Mouse (Mus musculus) liver, adult 2 months (tissue): Measurements from ENCODE around the gene Slc39a8. TPM values are rescaled to one million over a fixed set of nuclear protein-coding genes. Genes with fewer than 3 reads are reported as not detected.

ENCODE experiments used
- DNase-seq: peaks from one replicate; pipeline ENCODE4 v3.0.0-alpha.2; 2011; ENCODE audit warnings: low read depth, low spot score; ENCODE audit errors: extremely low read depth
- H3K27ac ChIP-seq: fragments of 200-500 bp; replicated peaks from 2 replicates; pipeline ENCODE4 v1.5.1; 2012; ENCODE audit warnings: low read depth, mild to moderate bottlenecking, control low read depth, inconsistent platforms, low read length; ENCODE audit not compliant: insufficient read depth
- H3K27me3 ChIP-seq: fragments of 200-500 bp; 2 replicates; pipeline ENCODE4 v1.6.1; 2012; ENCODE audit warnings: mild to moderate bottlenecking, moderate library complexity, low read length, inconsistent platforms; ENCODE audit not compliant: control insufficient read depth, insufficient read depth
- H3K36me3 ChIP-seq: fragments of 200-500 bp; 2 replicates; pipeline ENCODE4 v1.6.1; 2012; ENCODE audit warnings: low read length, inconsistent platforms; ENCODE audit not compliant: control insufficient read depth, insufficient read depth
- H3K4me1 ChIP-seq: fragments of 200-500 bp; 2 replicates; pipeline ENCODE4 v1.6.1; 2011; ENCODE audit warnings: low read length; ENCODE audit not compliant: control insufficient read depth, insufficient read depth
- H3K4me3 ChIP-seq: fragments of 200-500 bp; 2 replicates; pipeline ENCODE4 v1.5.1; 2011; ENCODE audit warnings: low read depth, mild to moderate bottlenecking, control low read depth, low read length, moderate library complexity; ENCODE audit not compliant: insufficient read depth
- H3K79me2 ChIP-seq: fragments of 200-500 bp; 2 replicates; pipeline ENCODE4 v1.6.1; 2012; ENCODE audit warnings: inconsistent platforms, mild to moderate bottlenecking, low read length, moderate library complexity; ENCODE audit not compliant: control insufficient read depth, insufficient read depth
- H3K9ac ChIP-seq: fragments of 200-500 bp; 2 replicates; pipeline ENCODE4 v1.6.1; 2012; ENCODE audit warnings: low read depth, mild to moderate bottlenecking, control low read depth, inconsistent platforms, low read length
- CTCF ChIP-seq: fragments of 200-500 bp; IDR thresholded peaks from 2 replicates; pipeline ENCODE4 v1.5.1; 2011; ENCODE audit warnings: low read depth, low read length, control low read depth
- POLR2A ChIP-seq: fragments of 200-500 bp; IDR thresholded peaks from 2 replicates; pipeline ENCODE4 v1.6.1; 2011; ENCODE audit warnings: low read length, control low read depth; ENCODE audit not compliant: insufficient read depth; ENCODE audit errors: extremely low read depth
- WGBS: fragments of 180-500 bp; shearing (Covaris S2); methylation state at CpG from one replicate; pipeline ENCODE4 v1.1.7; 2018; 5-methylcytosine and 5-hydroxymethylcytosine counted together
- polyA plus RNA-seq: library from polyadenylated mRNA; depleted of rRNA; stranded (reverse); fragments of >200 nt; gene quantifications from 2 replicates; pipeline ENCODE4 v1.2.3, GENCODE M21; 2012
- total RNA-seq: library from RNA; depleted of rRNA; stranded (reverse); fragments of >200 nt; gene quantifications from 2 replicates; pipeline ENCODE4 v1.2.3, GENCODE M21; 2014

Gene Slc39a8
- total and polyA plus RNA-seq, 2 experiments = 14.0 to 30.0 TPM

GRCm38 (mm10) chr3:135828000-135828399 lies 2.9 kb downstream of the Slc39a8 start:
- Histone ChIP-seq H3K36me3 (no peaks in the 10 kb centered on the region), H3K4me3 (no peak overlapping the region), H3K27me3 (no peaks in the 10 kb centered on the region), H3K4me1 (peaks cover 6% of the 10 kb centered on the region), H3K9ac (no peak overlapping the region), H3K79me2 (peaks cover 2% of the 10 kb centered on the region; the same call in 1 of the 2 replicates), H3K27ac (no peak overlapping the region)
- TF ChIP-seq POLR2A = no peak
- TF ChIP-seq CTCF = no peak
- DNase-seq = no peak
- WGBS = 30% methylated on average over 1 of the region's 1 CpGs

GRCm38 (mm10) chr3:135832496-135832895 lies 7.4 kb downstream of the Slc39a8 start:
- peaks cover 7% of the 10 kb centered on the region; the same call in 1 of the 2 replicates for H3K79me2 ChIP-seq
- no peak overlapping the region for H3K27ac ChIP-seq
- H3K36me3 ChIP-seq = no peaks in the 10 kb centered on the region
- no peak for TF ChIP-seq CTCF
- no peak for TF ChIP-seq POLR2A
- H3K9ac ChIP-seq = no peak overlapping the region
- no peaks in the 10 kb centered on the region for H3K4me1 ChIP-seq
- DNase-seq = peak; percentile 10
- no peaks in the 10 kb centered on the region for H3K27me3 ChIP-seq
- WGBS = 99% methylated on average over 2 of the region's 2 CpGs
- no peak overlapping the region for H3K4me3 ChIP-seq

GRCm38 (mm10) chr3:135832907-135833306 lies 7.8 kb downstream of the Slc39a8 start:
- Histone ChIP-seq H3K4me1 (no peaks in the 10 kb centered on the region), H3K36me3 (no peaks in the 10 kb centered on the region), H3K27me3 (no peaks in the 10 kb centered on the region), H3K9ac (no peak overlapping the region), H3K27ac (no peak overlapping the region), H3K79me2 (peaks cover 7% of the 10 kb centered on the region; the same call in 1 of the 2 replicates), H3K4me3 (no peak overlapping the region)
- TF ChIP-seq CTCF (no peak), POLR2A (no peak)
- DNase-seq = no peak
- WGBS = 82% methylated on average over 4 of the region's 4 CpGs

- TF ChIP-seq POLR2A (no peak), CTCF (no peak)
- no peak overlapping the region for H3K9ac ChIP-seq
- no peak overlapping the region for H3K27ac ChIP-seq
- no peak overlapping the region for H3K4me3 ChIP-seq
- H3K27me3 ChIP-seq = no peaks in the 10 kb centered on the region
- H3K79me2 ChIP-seq = peaks cover 7% of the 10 kb centered on the region; the same call in 1 of the 2 replicates
- 94% methylated on average over 3 of the region's 3 CpGs for WGBS
- H3K36me3 ChIP-seq = no peaks in the 10 kb centered on the region
- DNase-seq = no peak
- H3K4me1 ChIP-seq = no peaks in the 10 kb centered on the region
Observed at GRCm38 (mm10) chr3:135834988-135835387, 9.9 kb downstream of the Slc39a8 start.

- no peak overlapping the region for H3K4me3 ChIP-seq
- DNase-seq = no peak
- H3K4me1 ChIP-seq = peaks cover 2% of the 10 kb centered on the region; the same call in 1 of the 2 replicates
- H3K36me3 ChIP-seq = no peaks in the 10 kb centered on the region
- H3K79me2 ChIP-seq = peaks cover 7% of the 10 kb centered on the region; the same call in 1 of the 2 replicates
- TF ChIP-seq CTCF = no peak
- TF ChIP-seq POLR2A = no peak
- H3K27me3 ChIP-seq = no peaks in the 10 kb centered on the region
- 96% methylated on average over 13 of the region's 13 CpGs for WGBS
- H3K27ac ChIP-seq = no peak overlapping the region
- no peak overlapping the region for H3K9ac ChIP-seq
Observed at GRCm38 (mm10) chr3:135839535-135839934, 14.5 kb downstream of the Slc39a8 start.

- TF ChIP-seq POLR2A (no peak), CTCF (no peak)
- no peaks in the 10 kb centered on the region for H3K27me3 ChIP-seq
- no peak for DNase-seq
- H3K4me1 ChIP-seq = peaks cover 2% of the 10 kb centered on the region; the same call in 1 of the 2 replicates
- no peak overlapping the region for H3K4me3 ChIP-seq
- 96% methylated on average over 12 of the region's 12 CpGs for WGBS
- no peak overlapping the region for H3K27ac ChIP-seq
- H3K36me3 ChIP-seq = no peaks in the 10 kb centered on the region
- H3K9ac ChIP-seq = no peak overlapping the region
- peaks cover 7% of the 10 kb centered on the region; the same call in 1 of the 2 replicates for H3K79me2 ChIP-seq
Observed at GRCm38 (mm10) chr3:135840185-135840584, 15.1 kb downstream of the Slc39a8 start.
